Mouse (Mus musculus): ENCODE results near the gene Ggt1. TPM values are rescaled to one million over a fixed set of nuclear protein-coding genes. Genes with fewer than 3 reads are reported as not detected.

The Ggt1 gene
- polyA plus RNA-seq, 2 experiments = 0.34 to 1.3 TPM

- no peak for ATAC-seq (ENCODE audit: low FRiP score, low read depth)
- no peak overlapping the region for H3K27ac ChIP-seq (replicated peaks; ENCODE audit: low read depth, low read length)
- no peak overlapping the region for H3K4me2 ChIP-seq (replicated peaks; ENCODE audit: low read depth, low read length, severe bottlenecking)
- DNase-seq (ENCODE audit: low spot score) = no peak
- H3K9ac ChIP-seq (ENCODE audit: low read depth, low read length, severe bottlenecking) = no peak overlapping the region
- peaks cover 18% of the 10 kb centered on the region for H3K4me1 ChIP-seq (ENCODE audit: control insufficient read depth, insufficient read depth, low read length)
- H3K4me3 ChIP-seq (replicated peaks; ENCODE audit: low read length) = no peak overlapping the region
- H3K36me3 ChIP-seq (ENCODE audit: control insufficient read depth, insufficient read depth, low read length) = no peaks in the 10 kb centered on the region
- no peaks in the 10 kb centered on the region for H3K27me3 ChIP-seq (ENCODE audit: control insufficient read depth, insufficient read depth, low read length)
- no peaks in the 10 kb centered on the region for H3K9me3 ChIP-seq (ENCODE audit: control insufficient read depth, low read length)
- WGBS = 76% methylated on average over 7 of the region's 7 CpGs
- TF ChIP-seq POLR2A (IDR thresholded peaks at IDR 0.05; ENCODE audit: borderline replicate concordance, extremely low read depth, insufficient read depth, insufficient read length) = no peak
Observed at GRCm38 (mm10) chr10:75592585-75592984, 31.2 kb downstream of the Ggt1 start.

GRCm38 (mm10) chr10:75595981-75596380 is 34.6 kb downstream of the Ggt1 start:
- peaks cover 9% of the 10 kb centered on the region for H3K4me1 ChIP-seq (ENCODE audit: control insufficient read depth, insufficient read depth, low read length)
- no peaks in the 10 kb centered on the region; the same call in 1 of the 2 replicates for H3K9me3 ChIP-seq (ENCODE audit: control insufficient read depth, low read length)
- WGBS = 83% methylated on average over 8 of the region's 8 CpGs
- no peaks in the 10 kb centered on the region for H3K27me3 ChIP-seq (ENCODE audit: control insufficient read depth, insufficient read depth, low read length)
- H3K36me3 ChIP-seq (ENCODE audit: control insufficient read depth, insufficient read depth, low read length) = no peaks in the 10 kb centered on the region
- no peak overlapping the region for H3K4me3 ChIP-seq (replicated peaks; ENCODE audit: low read length)
- peak; percentile 36 for DNase-seq (ENCODE audit: low spot score)
- TF ChIP-seq POLR2A (IDR thresholded peaks at IDR 0.05; ENCODE audit: borderline replicate concordance, extremely low read depth, insufficient read depth, insufficient read length) = no peak
- no peak overlapping the region for H3K27ac ChIP-seq (replicated peaks; ENCODE audit: low read depth, low read length)
- no peak overlapping the region for H3K9ac ChIP-seq (ENCODE audit: low read depth, low read length, severe bottlenecking)
- ATAC-seq (ENCODE audit: low FRiP score, low read depth) = no peak
- no peak overlapping the region for H3K4me2 ChIP-seq (replicated peaks; ENCODE audit: low read depth, low read length, severe bottlenecking)

- H3K9ac ChIP-seq (ENCODE audit: low read depth, low read length, severe bottlenecking) = no peak overlapping the region
- no peak overlapping the region for H3K27ac ChIP-seq (replicated peaks; ENCODE audit: low read depth, low read length)
- no peaks in the 10 kb centered on the region for H3K4me1 ChIP-seq (ENCODE audit: control insufficient read depth, insufficient read depth, low read length)
- no peak overlapping the region for H3K4me2 ChIP-seq (replicated peaks; ENCODE audit: low read depth, low read length, severe bottlenecking)
- H3K36me3 ChIP-seq (ENCODE audit: control insufficient read depth, insufficient read depth, low read length) = no peaks in the 10 kb centered on the region
- DNase-seq (ENCODE audit: low spot score) (no peak), ATAC-seq (ENCODE audit: low FRiP score, low read depth) (no peak)
- H3K27me3 ChIP-seq (ENCODE audit: control insufficient read depth, insufficient read depth, low read length) = no peaks in the 10 kb centered on the region
- H3K9me3 ChIP-seq (ENCODE audit: control insufficient read depth, low read length) = no peaks in the 10 kb centered on the region; the same call in 1 of the 2 replicates
- WGBS = 78% methylated on average over 7 of the region's 7 CpGs
- no peak overlapping the region for H3K4me3 ChIP-seq (replicated peaks; ENCODE audit: low read length)
- TF ChIP-seq POLR2A (IDR thresholded peaks at IDR 0.05; ENCODE audit: borderline replicate concordance, extremely low read depth, insufficient read depth, insufficient read length) = no peak
Observed at GRCm38 (mm10) chr10:75600189-75600730, 38.9 kb downstream of the Ggt1 start.

- WGBS = 42% methylated on average over 11 of the region's 11 CpGs
- H3K9ac ChIP-seq (ENCODE audit: low read depth, low read length, severe bottlenecking) = no peak overlapping the region
- no peaks in the 10 kb centered on the region for H3K27me3 ChIP-seq (ENCODE audit: control insufficient read depth, insufficient read depth, low read length)
- H3K4me3 ChIP-seq (replicated peaks; ENCODE audit: low read length) = no peak overlapping the region
- no peaks in the 10 kb centered on the region for H3K9me3 ChIP-seq (ENCODE audit: control insufficient read depth, low read length)
- no peaks in the 10 kb centered on the region for H3K4me1 ChIP-seq (ENCODE audit: control insufficient read depth, insufficient read depth, low read length)
- H3K27ac ChIP-seq (replicated peaks; ENCODE audit: low read depth, low read length) = no peak overlapping the region
- DNase-seq (ENCODE audit: low spot score) (no peak), ATAC-seq (ENCODE audit: low FRiP score, low read depth) (no peak)
- no peak overlapping the region for H3K4me2 ChIP-seq (replicated peaks; ENCODE audit: low read depth, low read length, severe bottlenecking)
- TF ChIP-seq POLR2A (IDR thresholded peaks at IDR 0.05; ENCODE audit: borderline replicate concordance, extremely low read depth, insufficient read depth, insufficient read length) = no peak
- H3K36me3 ChIP-seq (ENCODE audit: control insufficient read depth, insufficient read depth, low read length) = no peaks in the 10 kb centered on the region
Observed at GRCm38 (mm10) chr10:75605162-75605846, 43.9 kb downstream of the Ggt1 start.

GRCm38 (mm10) chr10:75607253-75607652 is 45.8 kb downstream of the Ggt1 start:
- no peaks in the 10 kb centered on the region for H3K4me1 ChIP-seq (ENCODE audit: control insufficient read depth, insufficient read depth, low read length)
- no peaks in the 10 kb centered on the region for H3K36me3 ChIP-seq (ENCODE audit: control insufficient read depth, insufficient read depth, low read length)
- TF ChIP-seq POLR2A (IDR thresholded peaks at IDR 0.05; ENCODE audit: borderline replicate concordance, extremely low read depth, insufficient read depth, insufficient read length) = no peak
- no peak for DNase-seq (ENCODE audit: low spot score)
- no peak overlapping the region for H3K9ac ChIP-seq (ENCODE audit: low read depth, low read length, severe bottlenecking)
- no peak overlapping the region for H3K4me3 ChIP-seq (replicated peaks; ENCODE audit: low read length)
- H3K27me3 ChIP-seq (ENCODE audit: control insufficient read depth, insufficient read depth, low read length) = no peaks in the 10 kb centered on the region
- 83% methylated on average over 4 of the region's 4 CpGs for WGBS
- ATAC-seq (ENCODE audit: low FRiP score, low read depth) = no peak
- H3K4me2 ChIP-seq (replicated peaks; ENCODE audit: low read depth, low read length, severe bottlenecking) = no peak overlapping the region
- H3K27ac ChIP-seq (replicated peaks; ENCODE audit: low read depth, low read length) = no peak overlapping the region
- no peaks in the 10 kb centered on the region for H3K9me3 ChIP-seq (ENCODE audit: control insufficient read depth, low read length)
